Mouse (Mus musculus) thymus, adult 2 months (tissue): Measurements from ENCODE around the gene Nwd2.

Experiments
- CTCF ChIP-seq: fragments of 200-500 bp; IDR thresholded peaks from 2 replicates; pipeline ENCODE4 v1.5.1; 2012; ENCODE audit warnings: mild to moderate bottlenecking, control low read depth, low read length, moderate library complexity, borderline replicate concordance; ENCODE audit not compliant: control insufficient read depth, poor library complexity, insufficient read depth; ENCODE audit errors: extremely low read depth
- POLR2A ChIP-seq: fragments of 200-500 bp; IDR thresholded peaks from 2 replicates; pipeline ENCODE4 v1.6.1; 2012; ENCODE audit warnings: mild to moderate bottlenecking, low read length, control low read depth, moderate library complexity; ENCODE audit not compliant: control insufficient read depth, poor library complexity, insufficient read depth; ENCODE audit errors: extremely low read depth

DNA sequence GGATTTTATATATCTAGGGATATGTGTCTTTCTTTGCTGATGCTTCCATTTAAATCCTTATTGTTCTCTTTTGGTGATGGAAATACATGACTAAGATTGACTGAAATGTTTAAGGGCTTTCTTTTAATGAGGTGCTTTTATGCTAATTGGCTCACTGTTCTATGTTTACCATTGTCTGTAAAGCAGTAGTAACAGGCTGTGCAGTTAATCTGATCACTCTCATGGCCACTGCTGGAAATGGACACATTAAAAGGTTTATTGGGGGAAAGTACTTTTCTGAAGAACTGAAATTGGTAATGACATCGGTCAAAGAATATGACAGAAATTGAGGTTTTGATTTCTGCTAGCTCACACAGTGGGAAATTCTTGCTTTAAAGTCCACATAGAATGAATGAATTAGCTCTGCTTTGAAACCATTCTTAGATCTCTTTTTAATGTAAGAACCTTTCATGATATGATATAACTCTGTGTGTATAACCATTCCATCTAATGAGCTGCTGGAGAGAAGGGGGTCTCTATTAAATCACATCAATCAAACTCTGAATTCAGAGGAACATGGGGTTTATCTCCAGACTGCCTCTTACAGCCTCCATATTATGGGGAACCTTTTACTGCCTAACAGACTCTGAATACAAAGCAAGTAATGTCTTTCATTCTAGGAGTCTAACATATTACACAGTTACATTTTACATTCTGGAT is 20.9 kb upstream of the Nwd2 start:
- no peak for TF ChIP-seq CTCF
- no peak for TF ChIP-seq POLR2A
